Mouse (Mus musculus) ES-E14 (cell line): ENCODE measurements around the gene Slc25a48. TPM values are rescaled to one million over a fixed set of nuclear protein-coding genes. Genes with fewer than 3 reads are reported as not detected.

ENCODE experiments used
- DNase-seq: peaks from one replicate; pipeline ENCODE4 v3.0.0-alpha.2; 2013; ENCODE audit warnings: low read depth, low spot score
- H3K27ac ChIP-seq: 2 replicates; pipeline ENCODE4 v1.5.1; 2012; ENCODE audit warnings: low read depth, mild to moderate bottlenecking, low read length, moderate library complexity, mixed read lengths; ENCODE audit not compliant: poor library complexity, insufficient read depth, severe bottlenecking
- H3K36me3 ChIP-seq: 2 replicates; pipeline ENCODE4 v1.6.1; 2012; ENCODE audit warnings: mild to moderate bottlenecking, low read length, moderate library complexity, mixed read lengths; ENCODE audit not compliant: control insufficient read depth, poor library complexity, insufficient read depth, severe bottlenecking
- H3K4me1 ChIP-seq, 2 experiments: fragments of 150-350 bp in 1 of 2; sonication (generic) in 1 of 2; 2 replicates each; pipeline ENCODE4 v1.6.1; 2012; ENCODE audit warnings: low read length in 2 of 2, mild to moderate bottlenecking in 1 of 2, mixed read lengths in 1 of 2; ENCODE audit not compliant: control insufficient read depth in 2 of 2, insufficient read depth in 2 of 2, poor library complexity in 1 of 2
- H3K4me3 ChIP-seq, 2 experiments: fragments of 150-350 bp in 1 of 2; sonication (generic) in 1 of 2; 2 replicates each; pipeline ENCODE4 v1.5.1; 2012; ENCODE audit warnings: low read length in 2 of 2, low read depth in 1 of 2, mild to moderate bottlenecking in 1 of 2, mixed read lengths in 1 of 2; ENCODE audit not compliant: insufficient read depth in 1 of 2, poor library complexity in 1 of 2, severe bottlenecking in 1 of 2
- H3K9ac ChIP-seq: 2 replicates; pipeline ENCODE4 v1.6.1; 2012; ENCODE audit warnings: low read depth, mild to moderate bottlenecking, low read length, mixed read lengths; ENCODE audit not compliant: poor library complexity, insufficient read depth, severe bottlenecking
- H3K9me3 ChIP-seq: fragments of 150-350 bp; sonication (generic); 2 replicates; pipeline ENCODE4 v1.6.1; 2012; ENCODE audit warnings: low read depth, mild to moderate bottlenecking, low read length; ENCODE audit not compliant: control insufficient read depth, insufficient read depth
- CHD2 ChIP-seq: IDR thresholded peaks from 2 replicates; pipeline ENCODE4 v1.6.1; 2014; ENCODE audit warnings: mild to moderate bottlenecking, low read depth, low read length, inconsistent platforms
- HCFC1 ChIP-seq: IDR thresholded peaks from 2 replicates; pipeline ENCODE4 v1.6.1; 2012; ENCODE audit warnings: low read length, inconsistent platforms, borderline replicate concordance; ENCODE audit not compliant: insufficient read depth
- MAFK ChIP-seq: IDR thresholded peaks from 2 replicates; pipeline ENCODE4 v1.6.1; 2014; ENCODE audit warnings: mild to moderate bottlenecking, low read depth, low read length, inconsistent platforms; ENCODE audit not compliant: insufficient read depth
- ZC3H11A ChIP-seq: IDR thresholded peaks from 2 replicates; pipeline ENCODE4 v1.6.1; 2012; ENCODE audit warnings: low read depth, mild to moderate bottlenecking, inconsistent platforms, low read length, borderline replicate concordance
- ZNF384 ChIP-seq: IDR thresholded peaks from 2 replicates; pipeline ENCODE4 v1.6.1; 2012; ENCODE audit warnings: low read depth, low read length, inconsistent platforms
- in situ Hi-C, 2 experiments: fragments of 600-800 bp; cut with MboI; formaldehyde crosslinking; loops; one replicate each; pipeline ENCODE4 v1.15.1; 2025; ENCODE audit warnings: low sequenced_read_pairs in 2 of 2, inconsistent platforms in 1 of 2; ENCODE audit not compliant: unreplicated experiment in 2 of 2
- total RNA-seq: library from RNA; depleted of rRNA; stranded (reverse); fragments of 300-350 nt; gene quantifications from 2 replicates; pipeline ENCODE4 v1.2.3, GENCODE M21; 2012

Slc25a48 gene
- total RNA-seq, 1 experiment: 0.49 TPM

- H3K27ac ChIP-seq: no peak overlapping the region
- DNase-seq: no peak
- no peaks in the 10 kb centered on the region for H3K36me3 ChIP-seq
- H3K9ac ChIP-seq: no peak overlapping the region
- no peaks in the 10 kb centered on the region for H3K4me1 ChIP-seq
- in situ Hi-C loops: no loop called here
- no peak overlapping the region for H3K4me3 ChIP-seq
- no peaks in the 10 kb centered on the region for H3K9me3 ChIP-seq
- TF ChIP-seq MAFK (no peak), ZNF384 (no peak), ZC3H11A (no peak), CHD2 (no peak), HCFC1 (no peak)
Measured at GRCm38 (mm10) chr13:56463750-56464149, 25.6 kb downstream of the Slc25a48 start.

GRCm38 (mm10) chr13:56467786-56468185 lies 29.6 kb downstream of the Slc25a48 start:
- in situ Hi-C loops: no loop called here
- TF ChIP-seq HCFC1: no peak
- no peak for TF ChIP-seq ZC3H11A
- TF ChIP-seq MAFK: no peak
- TF ChIP-seq CHD2: no peak
- no peak for TF ChIP-seq ZNF384
- DNase-seq: no peak
- no peaks in the 10 kb centered on the region for H3K9me3 ChIP-seq
- no peaks in the 10 kb centered on the region for H3K4me1 ChIP-seq
- no peaks in the 10 kb centered on the region for H3K36me3 ChIP-seq
- H3K27ac ChIP-seq: no peak overlapping the region
- H3K9ac ChIP-seq: no peak overlapping the region
- no peak overlapping the region for H3K4me3 ChIP-seq

GRCm38 (mm10) chr13:56468536-56468935 lies 30.4 kb downstream of the Slc25a48 start:
- Histone ChIP-seq H3K36me3 (no peaks in the 10 kb centered on the region), H3K4me1 (no peaks in the 10 kb centered on the region), H3K9me3 (no peaks in the 10 kb centered on the region), H3K4me3 (no peak overlapping the region), H3K9ac (no peak overlapping the region), H3K27ac (no peak overlapping the region)
- TF ChIP-seq MAFK (no peak), CHD2 (no peak), ZC3H11A (no peak), ZNF384 (no peak), HCFC1 (no peak)
- in situ Hi-C loops: no loop called here
- DNase-seq: no peak

- Histone ChIP-seq H3K4me1 (no peaks in the 10 kb centered on the region), H3K27ac (no peak overlapping the region), H3K36me3 (no peaks in the 10 kb centered on the region), H3K9me3 (no peaks in the 10 kb centered on the region), H3K4me3 (no peak overlapping the region), H3K9ac (no peak overlapping the region)
- no peak for TF ChIP-seq HCFC1
- no peak for TF ChIP-seq CHD2
- no peak for TF ChIP-seq ZNF384
- TF ChIP-seq MAFK: no peak
- no peak for TF ChIP-seq ZC3H11A
- in situ Hi-C loops: no loop called here
- DNase-seq: no peak
Measured at GRCm38 (mm10) chr13:56471211-56471610, 33.1 kb downstream of the Slc25a48 start.

- H3K4me1 ChIP-seq: no peaks in the 10 kb centered on the region
- DNase-seq: no peak
- H3K9ac ChIP-seq: no peak overlapping the region
- H3K4me3 ChIP-seq: no peak overlapping the region
- H3K27ac ChIP-seq: no peak overlapping the region
- no peaks in the 10 kb centered on the region for H3K36me3 ChIP-seq
- TF ChIP-seq ZNF384 (no peak), ZC3H11A (no peak), MAFK (no peak), CHD2 (no peak), HCFC1 (no peak)
- in situ Hi-C loops: no loop called here
- H3K9me3 ChIP-seq: no peaks in the 10 kb centered on the region
Measured at GRCm38 (mm10) chr13:56471951-56472350, 33.8 kb downstream of the Slc25a48 start.
